Mouse (Mus musculus) urinary bladder, adult 18-20 months (tissue): ENCODE results near the gene Clec9a.

Source experiments
- DNase-seq, 2 experiments: peaks; one replicate each; pipeline ENCODE4 v3.0.0; 2022; ENCODE audit warnings: low spot score in 2 of 2, mixed read lengths in 2 of 2

Gene Clec9a

GRCm38 (mm10) chr6:129425217-129425616 is 16.6 kb downstream of the Clec9a start:
- DNase-seq = no peak

GRCm38 (mm10) chr6:129425812-129426211 is 17.1 kb downstream of the Clec9a start:
- DNase-seq = no peak

GRCm38 (mm10) chr6:129427281-129427680 is 18.6 kb downstream of the Clec9a start:
- DNase-seq = no peak

GRCm38 (mm10) chr6:129434239-129434638 is 25.6 kb downstream of the Clec9a start:
- DNase-seq = no peak

GRCm38 (mm10) chr6:129436025-129436424 is 27.4 kb downstream of the Clec9a start:
- no peak for DNase-seq

GRCm38 (mm10) chr6:129438033-129438432 is 29.4 kb downstream of the Clec9a start:
- DNase-seq = no peak

- DNase-seq = no peak
These were observed 41.1 kb downstream of the Clec9a start for GRCm38 (mm10) chr6:129449743-129450142.

- DNase-seq = no peak
These were observed 42.9 kb downstream of the Clec9a start, which contains the start of gene Clec1a for GRCm38 (mm10) chr6:129451411-129452039. TSS of gene Clec1a (minus strand) at chr6:129452000.

GRCm38 (mm10) chr6:129471386-129471785 is 62.7 kb downstream of the Clec9a start:
- no peak for DNase-seq

GRCm38 (mm10) chr6:129472627-129473026 is 64.0 kb downstream of the Clec9a start:
- DNase-seq = no peak
